Mouse (Mus musculus): ENCODE data around the gene Gbp9. TPM values are rescaled to one million over a fixed set of nuclear protein-coding genes. Genes with fewer than 3 reads are reported as not detected.
"Not testable (repeated sequence)": the region's sequence is repeated elsewhere in the genome, so short reads cannot be mapped to it uniquely, and the experiment has no call there.

Gbp9 gene
- total RNA-seq, 4 experiments from 2014 or later: 1.3 to 3.4 (median 1.5) TPM

DNA sequence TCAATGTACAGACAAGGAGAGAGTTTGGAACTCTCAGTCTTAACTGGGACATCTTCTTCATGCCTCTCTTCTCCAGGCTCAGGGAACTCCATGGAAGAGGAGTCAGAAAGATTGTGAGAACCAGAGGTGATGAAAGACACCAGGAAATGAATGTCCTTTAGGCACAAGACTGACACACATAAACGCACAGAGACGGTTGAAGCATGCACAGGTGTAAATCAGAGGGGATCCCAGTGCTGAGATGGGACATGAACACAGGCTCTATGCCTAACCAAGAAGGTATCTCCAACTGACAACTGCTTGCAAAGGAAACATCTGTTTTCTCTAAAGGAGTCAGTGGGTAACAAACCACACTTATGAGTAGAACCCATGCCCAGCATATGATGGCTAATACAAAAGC lies 79.1 kb downstream of the Gbp9 start:
- DNase-seq (ENCODE audit: low spot score in 2 of 2): no peak

GRCm38 (mm10) chr5:105055279-105055678 lies 84.1 kb downstream of the Gbp9 start:
- no peak for DNase-seq (ENCODE audit: low spot score in 2 of 2)

DNA sequence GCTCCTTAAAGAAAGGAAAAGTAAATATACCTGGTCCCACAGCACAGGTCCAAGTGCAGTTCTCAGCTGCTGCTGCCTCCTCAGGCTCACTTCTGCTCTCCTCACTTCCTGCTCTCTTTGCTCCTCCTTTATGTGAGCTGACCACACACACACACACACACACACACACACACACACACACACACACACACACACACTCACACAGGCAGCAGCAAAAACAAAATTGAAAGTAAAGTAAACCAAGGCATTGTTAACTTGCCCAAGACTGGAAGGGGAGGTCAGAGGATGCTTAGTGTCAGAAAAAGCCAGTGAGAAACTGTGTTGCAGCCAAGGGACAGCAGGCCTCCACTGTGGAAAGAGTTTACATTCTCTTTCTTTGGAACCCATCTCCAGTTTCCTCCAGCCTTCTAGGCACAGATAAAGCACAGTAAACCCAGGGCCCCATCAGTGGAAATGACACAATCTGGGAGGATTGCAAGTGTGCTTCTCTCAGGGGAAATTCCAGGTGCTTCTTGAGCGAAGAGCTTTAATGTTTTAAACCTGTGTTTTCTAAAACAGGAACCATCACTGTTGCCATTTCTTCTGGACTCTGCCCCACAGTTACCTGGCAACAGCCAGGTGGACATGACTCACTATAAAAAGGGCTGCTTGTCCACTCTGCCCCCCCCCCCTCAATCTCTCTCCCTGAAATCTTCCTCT lies 85.7 kb downstream of the Gbp9 start:
- not testable (repeated sequence) for DNase-seq (ENCODE audit: low spot score in 2 of 2)

- no peak for DNase-seq (ENCODE audit: low spot score in 2 of 2)
These were observed 107.0 kb downstream of the Gbp9 start for GRCm38 (mm10) chr5:105032362-105032761.

Other genes with a start within 250 kb of the Gbp9 start
- gene Abcg3, start 156.8 kb downstream of the Gbp9 start, total RNA-seq (2022): under 1 TPM in 3 of 4 experiments, not detected in 1; 0.10 to 0.19 (median 0.11) TPM
- gene Gbp8, start within 50 bp of the Gbp9 start, total RNA-seq (2022): under 1 TPM in 1 of 4 experiments, not detected in 3; 0.24 TPM
- 1 to 10 TPM; 1.4 to 1.8 (median 1.6) TPM for gene Gbp4, start within 50 bp of the Gbp9 start, total RNA-seq (2022)
- 1 to 10 TPM; 1.3 to 2.4 (median 1.8) TPM for gene Gbp10, start 100.0 kb upstream of the Gbp9 start, total RNA-seq (2022)
- gene Gm43302, start 154.2 kb upstream of the Gbp9 start, total RNA-seq (2022): 1 to 10 TPM in 1 of 4 experiments, under 1 TPM in 1, not detected in 2; 0.64 to 1.3 TPM
- 1 to 10 TPM; 4.6 to 7.9 (median 5.8) TPM for gene Gbp6, start 154.2 kb upstream of the Gbp9 start, total RNA-seq (2022)